Mouse (Mus musculus) forelimb bud, embryonic 11.5 days (tissue): ENCODE results near the gene Gna14.

ENCODE experiments used
- DNase-seq: peaks from one replicate; pipeline ENCODE4 v3.0.0-alpha.2; 2012; ENCODE audit warnings: low read depth, low spot score

Gene Gna14

GRCm38 (mm10) chr19:16511081-16511420 is 75.5 kb downstream of the Gna14 start:
- no peak for DNase-seq

- no peak for DNase-seq
Observed at GRCm38 (mm10) chr19:16514201-16514600, 78.6 kb downstream of the Gna14 start.

- DNase-seq = no peak
Observed at GRCm38 (mm10) chr19:16518569-16518968, 83.0 kb downstream of the Gna14 start.

- no peak for DNase-seq
Observed at GRCm38 (mm10) chr19:16520608-16521007, 85.0 kb downstream of the Gna14 start.

GRCm38 (mm10) chr19:16526302-16526880 is 90.8 kb downstream of the Gna14 start:
- no peak for DNase-seq

- DNase-seq = no peak
Observed at GRCm38 (mm10) chr19:16527031-16527430, 91.5 kb downstream of the Gna14 start.

- no peak for DNase-seq
Observed at GRCm38 (mm10) chr19:16528225-16528828, 92.8 kb downstream of the Gna14 start.

- no peak for DNase-seq
Observed at GRCm38 (mm10) chr19:16529293-16529920, 93.8 kb downstream of the Gna14 start.

- DNase-seq = no peak
Observed at GRCm38 (mm10) chr19:16529999-16530398, 94.4 kb downstream of the Gna14 start.

- no peak for DNase-seq
Observed at GRCm38 (mm10) chr19:16534311-16534710, 98.7 kb downstream of the Gna14 start.

GRCm38 (mm10) chr19:16538416-16538815 is 102.9 kb downstream of the Gna14 start:
- DNase-seq = no peak

- no peak for DNase-seq
Observed at GRCm38 (mm10) chr19:16543688-16544087, 108.1 kb downstream of the Gna14 start.

GRCm38 (mm10) chr19:16556988-16557387 is 121.4 kb downstream of the Gna14 start:
- DNase-seq = no peak

- no peak for DNase-seq
Observed at GRCm38 (mm10) chr19:16557971-16558370, 122.4 kb downstream of the Gna14 start.

GRCm38 (mm10) chr19:16558570-16558969 is 123.0 kb downstream of the Gna14 start:
- DNase-seq = no peak

GRCm38 (mm10) chr19:16559243-16559896 is 123.8 kb downstream of the Gna14 start:
- no peak for DNase-seq

GRCm38 (mm10) chr19:16562676-16563075 is 127.1 kb downstream of the Gna14 start:
- no peak for DNase-seq

- DNase-seq = no peak
Observed at GRCm38 (mm10) chr19:16576790-16577189, 141.2 kb downstream of the Gna14 start.

GRCm38 (mm10) chr19:16579656-16580260 is 144.2 kb downstream of the Gna14 start:
- no peak for DNase-seq

GRCm38 (mm10) chr19:16580501-16580900 is 144.9 kb downstream of the Gna14 start:
- DNase-seq = no peak

- no peak for DNase-seq
Observed at GRCm38 (mm10) chr19:16584546-16584945, 149.0 kb downstream of the Gna14 start.

GRCm38 (mm10) chr19:16585379-16585778 is 149.8 kb downstream of the Gna14 start:
- peak; percentile 57 for DNase-seq
